Mouse (Mus musculus) ovary, adult 18-20 months (tissue): ENCODE data around the gene Cntn4.
"Not testable (repeated sequence)": the region's sequence is repeated elsewhere in the genome, so short reads cannot be mapped to it uniquely, and the experiment has no call there.

Source experiments
- DNase-seq: peaks from one replicate; pipeline ENCODE4 v3.0.0; 2022; ENCODE audit warnings: low spot score, mixed read lengths

The Cntn4 gene

DNA sequence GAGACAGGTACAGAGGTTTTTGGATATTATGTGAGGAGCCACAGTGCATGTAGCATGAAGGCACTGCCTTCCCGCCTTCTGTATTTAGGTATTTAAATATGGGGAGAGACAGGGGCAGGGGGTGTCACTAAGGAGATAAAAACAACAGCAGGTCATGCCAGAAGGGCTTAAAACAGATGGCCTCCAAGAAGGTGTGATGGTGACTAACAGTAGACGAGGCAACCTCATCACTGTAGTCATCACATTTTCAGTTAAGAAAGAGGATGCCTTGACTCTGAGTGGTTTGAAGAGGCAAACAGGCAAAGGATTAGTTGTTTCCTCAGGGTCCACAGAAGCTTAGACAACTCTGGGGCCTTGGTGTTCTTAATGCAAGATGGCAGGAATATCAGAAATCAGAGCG, 655.0 kb downstream of the Cntn4 start:
- DNase-seq = no peak

- no peak for DNase-seq
These were observed 655.5 kb downstream of the Cntn4 start for GRCm38 (mm10) chr6:106332933-106333332.

GRCm38 (mm10) chr6:106335066-106335465, 657.6 kb downstream of the Cntn4 start:
- no peak for DNase-seq

- no peak for DNase-seq
These were observed 659.3 kb downstream of the Cntn4 start for GRCm38 (mm10) chr6:106336805-106337204.

DNA sequence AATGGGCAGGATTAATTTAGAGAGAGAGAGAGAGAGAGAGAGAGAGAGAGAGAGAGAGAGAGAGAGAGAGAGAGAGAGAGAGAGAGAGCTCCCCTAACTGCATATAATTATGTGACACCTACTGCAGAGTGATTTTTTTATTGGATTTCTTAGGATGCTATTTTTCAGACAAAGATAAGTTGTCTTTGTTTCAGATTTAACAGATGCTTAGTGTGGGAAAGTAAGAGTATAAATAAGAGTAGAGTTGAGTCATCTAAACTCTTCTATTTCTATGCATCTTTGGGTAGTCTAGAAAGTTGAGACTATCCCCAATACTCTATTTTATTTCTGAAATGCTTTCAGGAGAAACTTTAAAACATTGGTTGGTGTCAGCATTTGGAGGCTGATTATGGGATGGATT, 660.4 kb downstream of the Cntn4 start:
- DNase-seq = no peak

- DNase-seq = no peak
These were observed 663.7 kb downstream of the Cntn4 start for GRCm38 (mm10) chr6:106341114-106341513.

DNA sequence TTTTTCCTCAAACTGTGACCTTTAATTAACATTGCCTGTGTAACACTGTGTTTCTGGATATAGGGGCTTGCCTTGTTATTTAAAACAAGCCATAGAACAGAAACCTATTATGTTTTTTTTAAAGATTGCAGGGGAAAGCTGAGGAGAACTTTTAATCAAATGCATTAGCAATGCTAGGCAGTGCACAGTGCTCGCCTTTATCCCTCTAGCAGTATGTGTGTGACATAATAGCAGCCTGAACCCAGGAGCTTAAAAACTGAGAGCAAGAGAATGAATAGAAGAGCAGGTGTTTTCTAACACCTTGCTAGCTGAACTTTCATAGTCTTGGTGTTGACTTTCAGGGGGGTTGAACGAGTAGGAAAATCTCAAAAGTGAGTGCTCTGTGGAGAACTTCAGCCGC, 672.6 kb downstream of the Cntn4 start:
- no peak for DNase-seq

- DNase-seq = no peak
These were observed 673.9 kb downstream of the Cntn4 start for GRCm38 (mm10) chr6:106351389-106351788.

DNA sequence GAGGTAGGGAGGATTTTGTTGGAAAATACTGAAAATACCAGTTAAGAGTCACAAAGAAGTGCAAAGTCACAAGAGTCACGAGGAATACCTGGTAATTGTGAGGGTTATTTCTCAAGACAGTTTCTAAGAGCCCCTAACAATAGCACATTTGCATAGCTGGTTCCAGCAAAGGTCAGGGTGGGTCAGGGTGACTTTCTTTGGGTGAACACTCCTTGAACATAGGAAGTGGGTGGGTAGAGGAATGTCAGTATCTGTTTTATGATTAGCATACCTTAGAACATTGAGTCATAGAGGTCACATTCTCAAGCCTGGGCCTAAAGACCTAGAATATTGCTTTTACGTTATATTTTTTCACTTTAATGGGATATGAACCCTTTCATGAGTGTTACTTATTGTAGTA, 681.3 kb downstream of the Cntn4 start:
- not testable (repeated sequence) for DNase-seq

- DNase-seq = no peak
These were observed 704.0 kb downstream of the Cntn4 start for GRCm38 (mm10) chr6:106381288-106382025.

DNA sequence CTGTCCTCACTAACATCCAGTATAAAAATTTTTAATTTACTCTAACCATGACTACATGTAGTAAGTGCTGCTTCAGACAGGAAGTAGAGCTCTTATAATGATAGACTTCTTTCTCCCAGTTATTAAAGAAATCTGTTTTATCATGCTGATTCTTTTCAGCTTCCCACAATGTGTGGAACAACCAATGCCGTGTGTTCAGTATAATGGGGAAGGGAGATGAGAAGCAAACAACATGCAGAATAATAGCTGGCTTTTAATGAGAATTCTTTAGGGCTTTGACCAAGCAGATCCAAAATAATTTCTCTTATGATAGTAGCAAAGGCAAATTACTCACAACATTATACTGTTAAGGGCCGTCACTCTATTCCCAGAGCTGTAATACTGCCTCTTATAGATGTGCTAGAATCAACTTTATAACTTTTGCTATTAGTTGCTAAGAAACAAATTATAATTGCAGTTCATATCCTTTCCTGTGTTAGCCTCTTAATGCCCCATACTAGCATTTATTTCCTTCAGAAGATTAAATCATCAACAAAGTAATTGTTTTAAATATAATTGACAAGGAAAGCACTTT, 710.5 kb downstream of the Cntn4 start:
- DNase-seq = no peak

GRCm38 (mm10) chr6:106408014-106408413, 730.6 kb downstream of the Cntn4 start:
- no peak for DNase-seq

GRCm38 (mm10) chr6:106408634-106409033, 731.2 kb downstream of the Cntn4 start:
- no peak for DNase-seq

DNA sequence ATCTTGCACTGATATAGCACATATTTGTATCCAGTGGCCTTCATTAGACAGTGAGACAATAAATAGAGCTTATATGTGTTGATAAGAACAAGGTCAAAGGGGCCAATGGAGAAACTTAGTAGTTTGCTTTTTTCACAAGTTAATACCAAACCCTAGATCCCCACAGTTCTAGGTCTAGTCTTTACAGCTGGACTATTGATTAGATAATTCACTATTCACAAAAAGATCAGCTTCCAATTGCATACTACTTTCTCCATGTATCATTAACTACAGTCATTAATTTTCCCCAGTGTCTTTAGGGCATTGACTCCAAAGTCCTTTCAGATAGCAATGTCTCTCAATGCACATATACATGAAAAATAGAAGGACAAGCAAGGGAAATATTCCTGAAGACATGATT, 745.5 kb downstream of the Cntn4 start:
- no peak for DNase-seq

GRCm38 (mm10) chr6:106423471-106423870, 746.0 kb downstream of the Cntn4 start:
- DNase-seq = no peak

DNA sequence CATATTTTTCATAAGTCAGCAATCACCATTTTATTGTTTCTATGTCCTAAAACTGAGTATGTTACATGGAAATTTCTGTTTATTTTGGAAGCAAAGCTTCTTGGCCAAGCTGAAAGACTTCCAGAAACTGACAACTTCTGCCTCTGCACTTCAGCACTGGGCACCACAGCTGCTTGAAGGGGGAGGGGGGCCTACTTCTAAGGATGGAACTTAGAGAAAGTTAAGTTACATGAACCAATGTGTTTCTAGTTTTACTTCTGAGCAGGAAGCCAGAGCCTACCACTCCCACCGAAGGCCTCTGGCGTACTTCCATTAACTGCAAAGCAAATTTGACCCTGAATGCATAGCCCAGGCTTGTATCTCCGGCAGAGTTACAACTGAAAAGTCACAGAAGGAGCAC, 749.2 kb downstream of the Cntn4 start:
- DNase-seq = no peak

GRCm38 (mm10) chr6:106431466-106431865, 754.0 kb downstream of the Cntn4 start:
- no peak for DNase-seq

- no peak for DNase-seq
These were observed 763.3 kb downstream of the Cntn4 start for GRCm38 (mm10) chr6:106440786-106441185.

- DNase-seq = no peak
These were observed 763.8 kb downstream of the Cntn4 start for GRCm38 (mm10) chr6:106441246-106441645.

GRCm38 (mm10) chr6:106454131-106454838, 776.8 kb downstream of the Cntn4 start:
- DNase-seq = no peak

DNA sequence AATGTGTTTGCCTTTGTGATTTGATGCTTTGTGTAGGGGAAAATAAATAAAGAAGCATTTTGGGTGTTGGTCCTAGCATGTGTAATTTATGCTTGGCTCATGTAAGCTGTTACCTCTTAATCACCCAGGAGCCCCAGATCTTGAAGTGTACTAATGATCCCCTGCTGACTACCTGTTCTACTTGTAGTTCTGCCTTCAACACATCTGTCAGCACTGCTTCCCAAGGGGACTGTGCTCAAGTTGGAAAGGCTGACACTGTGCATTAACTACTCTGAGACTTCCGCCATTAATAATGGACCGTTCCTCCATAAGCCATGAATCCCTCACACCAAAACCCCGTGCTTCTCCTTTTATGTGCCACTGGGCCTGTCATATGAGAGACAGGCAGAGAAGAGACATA, 778.2 kb downstream of the Cntn4 start:
- no peak for DNase-seq

- no peak for DNase-seq
These were observed 780.7 kb downstream of the Cntn4 start for GRCm38 (mm10) chr6:106458166-106458565.

DNA sequence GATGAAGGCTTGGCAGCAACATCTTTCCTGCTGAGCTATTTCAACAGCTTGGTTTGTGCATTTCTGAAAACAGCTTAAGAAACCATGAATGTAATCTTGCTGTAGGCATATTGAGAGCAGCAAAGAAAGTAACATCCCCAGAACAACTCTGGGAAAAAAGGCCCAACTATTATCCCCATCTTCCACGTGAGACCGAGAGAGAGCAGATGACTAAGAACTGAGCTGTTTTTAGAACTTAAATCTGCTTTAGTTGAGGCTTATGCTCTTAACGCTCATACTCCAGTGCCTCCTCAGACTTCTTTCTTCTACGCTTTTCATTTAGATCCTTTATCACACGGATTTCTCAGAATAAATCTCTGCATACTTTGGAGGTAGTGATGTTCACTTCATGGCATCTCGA, 784.9 kb downstream of the Cntn4 start:
- DNase-seq = no peak
